Mouse (Mus musculus) testis, adult 2 months (tissue): Measurements from ENCODE around the gene Ube2z. TPM values are rescaled to one million over a fixed set of nuclear protein-coding genes. Genes with fewer than 3 reads are reported as not detected.
A peak's percentile ranks its signal among the peaks of the same experiment; 100 is the strongest.
"Not testable (repeated sequence)": the region's sequence is repeated elsewhere in the genome, so short reads cannot be mapped to it uniquely, and the experiment has no call there.

ENCODE experiments used
- H3K27ac ChIP-seq: fragments of 200-500 bp; 2 replicates; pipeline ENCODE4 v1.5.1; 2012; ENCODE audit warnings: low read depth, low read length; ENCODE audit not compliant: control insufficient read depth, insufficient read depth
- H3K27me3 ChIP-seq: fragments of 200-500 bp; 2 replicates; pipeline ENCODE4 v1.6.1; 2012; ENCODE audit warnings: mild to moderate bottlenecking, low read length, moderate library complexity; ENCODE audit not compliant: control insufficient read depth, insufficient read depth
- H3K36me3 ChIP-seq: fragments of 200-500 bp; 2 replicates; pipeline ENCODE4 v1.6.1; 2012; ENCODE audit warnings: mild to moderate bottlenecking, low read length; ENCODE audit not compliant: control insufficient read depth, insufficient read depth
- H3K4me1 ChIP-seq: fragments of 200-500 bp; 2 replicates; pipeline ENCODE4 v1.6.1; 2012; ENCODE audit warnings: low read length; ENCODE audit not compliant: control insufficient read depth, insufficient read depth
- H3K4me3 ChIP-seq: fragments of 200-500 bp; 2 replicates; pipeline ENCODE4 v1.5.1; 2012; ENCODE audit warnings: low read depth, mild to moderate bottlenecking, low read length, moderate library complexity, mixed read lengths; ENCODE audit not compliant: control insufficient read depth
- CTCF ChIP-seq: fragments of 200-500 bp; IDR thresholded peaks from 2 replicates; pipeline ENCODE4 v1.5.1; 2012; ENCODE audit warnings: low read depth, mild to moderate bottlenecking, inconsistent platforms, low read length, moderate library complexity; ENCODE audit not compliant: control insufficient read depth, insufficient read depth, insufficient replicate concordance
- POLR2A ChIP-seq: fragments of 200-500 bp; IDR thresholded peaks from 2 replicates; pipeline ENCODE4 v1.6.1; 2012; ENCODE audit warnings: low read depth, mild to moderate bottlenecking, inconsistent platforms, low read length, moderate library complexity; ENCODE audit not compliant: control insufficient read depth
- polyA plus RNA-seq: library from polyadenylated mRNA; depleted of rRNA; stranded (reverse); fragments of >200 nt; gene quantifications from 2 replicates; pipeline ENCODE4 v1.2.3, GENCODE M21; 2012; rRNA removed

Gene Ube2z
- polyA plus RNA-seq = 19.1 and 21.2 TPM in 2 replicates

- peaks cover 5% of the 10 kb centered on the region for H3K4me1 ChIP-seq
- peak within 1 kb of the TSS; percentile 85 for H3K27ac ChIP-seq
- no peaks in the 10 kb centered on the region; the same call in 1 of the 2 replicates for H3K36me3 ChIP-seq
- H3K27me3 ChIP-seq = no peaks in the 10 kb centered on the region
- TF ChIP-seq POLR2A (peak; percentile 98), CTCF (no peak)
- H3K4me3 ChIP-seq = peak within 1 kb of the TSS; percentile 93
Observed at GRCm38 (mm10) chr11:96065215-96065911, at the start of gene Ube2z. Ube2z (minus strand) TSS chr11:96065388.

- no peak for TF ChIP-seq CTCF
- no peak for TF ChIP-seq POLR2A
- Histone ChIP-seq H3K27ac (no peak overlapping the region), H3K4me3 (no peak overlapping the region), H3K27me3 (no peaks in the 10 kb centered on the region), H3K4me1 (no peaks in the 10 kb centered on the region), H3K36me3 (no peaks in the 10 kb centered on the region)
Observed at GRCm38 (mm10) chr11:96114077-96114476, 48.9 kb upstream of the Ube2z start.

GRCm38 (mm10) chr11:96111751-96112150 is 46.6 kb upstream of the Ube2z start, which contains the start of gene Calcoco2:
Calcoco2 (minus strand) TSS chr11:96111964.
- H3K27ac ChIP-seq = no peak within 1 kb of the TSS
- H3K4me3 ChIP-seq = no peak within 1 kb of the TSS
- no peaks in the 10 kb centered on the region for H3K36me3 ChIP-seq
- TF ChIP-seq CTCF = no peak
- TF ChIP-seq POLR2A = no peak
- H3K27me3 ChIP-seq = no peaks in the 10 kb centered on the region
- H3K4me1 ChIP-seq = no peaks in the 10 kb centered on the region

GRCm38 (mm10) chr11:96110950-96111349 is 45.8 kb upstream of the Ube2z start:
- not testable (repeated sequence) for H3K27me3 ChIP-seq, H3K4me3 ChIP-seq

GRCm38 (mm10) chr11:96108376-96108775 is 43.2 kb upstream of the Ube2z start:
- TF ChIP-seq POLR2A (no peak), CTCF (no peak)
- no peaks in the 10 kb centered on the region for H3K27me3 ChIP-seq
- no peaks in the 10 kb centered on the region for H3K36me3 ChIP-seq
- no peaks in the 10 kb centered on the region for H3K4me1 ChIP-seq
- H3K4me3 ChIP-seq = no peak overlapping the region
- no peak overlapping the region for H3K27ac ChIP-seq

More at GRCm38 (mm10) chr11:96110950-96111349, 45.8 kb upstream of the Ube2z start:
- not testable (repeated sequence) for H3K27ac ChIP-seq, H3K36me3 ChIP-seq, H3K4me1 ChIP-seq

GRCm38 (mm10) chr11:96093361-96093760 is 28.2 kb upstream of the Ube2z start:
- Histone ChIP-seq H3K27ac (no peak overlapping the region), H3K27me3 (no peaks in the 10 kb centered on the region), H3K4me1 (no peaks in the 10 kb centered on the region), H3K4me3 (no peak overlapping the region), H3K36me3 (no peaks in the 10 kb centered on the region)
- TF ChIP-seq POLR2A (no peak), CTCF (peak; percentile 82; the same call in 1 of the 2 replicates)

GRCm38 (mm10) chr11:96092674-96093291 is 27.6 kb upstream of the Ube2z start:
- Histone ChIP-seq H3K36me3 (no peaks in the 10 kb centered on the region), H3K4me1 (no peaks in the 10 kb centered on the region), H3K27ac (no peak overlapping the region), H3K4me3 (no peak overlapping the region), H3K27me3 (no peaks in the 10 kb centered on the region)
- TF ChIP-seq POLR2A (no peak), CTCF (no peak)
